In the genomic region with DNA sequence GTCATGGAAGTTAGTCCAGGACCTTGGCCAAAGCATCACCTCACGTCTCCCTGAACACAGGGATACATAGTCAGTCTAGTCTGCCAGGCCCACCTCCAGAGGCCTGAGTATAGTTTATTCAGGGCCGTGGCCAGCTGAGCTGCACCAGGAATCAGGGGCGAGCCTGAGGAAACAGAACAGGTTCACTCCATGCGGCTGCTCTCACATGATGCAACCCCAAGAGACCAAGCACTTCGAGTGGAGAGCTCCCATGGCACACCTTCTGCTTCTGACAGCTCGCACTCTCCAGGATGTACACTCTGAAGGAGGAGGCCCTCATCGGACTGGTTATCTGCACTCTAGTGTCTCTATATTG, we compare ENCODE assay signal across 8 mouse cellular contexts.
DNase-seq lines count a peak whose midpoint lies in the region; ATAC-seq and TF ChIP-seq lines count a peak whose summit lies in the region.

No protein-coding gene starts in this region.

- no peak overlapping the region for H3K4me3 ChIP-seq in kidney, adult 2 months (ENCODE audit: insufficient read depth, low read depth, low read length)
- no peak overlapping the region for H3K4me3 ChIP-seq in heart, embryonic 16.5 days (ENCODE audit: low read length)

- H3K36me3 ChIP-seq in kidney, adult 2 months (ENCODE audit: control insufficient read depth, insufficient read depth, low read length) = no peaks in the 10 kb centered on the region
- peaks cover 2% of the 10 kb centered on the region; the same call in 1 of the 2 replicates for H3K36me3 ChIP-seq in heart, embryonic 16.5 days (ENCODE audit: control insufficient read depth, insufficient read depth)

- H3K27me3 ChIP-seq in kidney, adult 2 months (replicated peaks; ENCODE audit: control insufficient read depth, insufficient read depth, low read length) = no peaks in the 10 kb centered on the region
- no peaks in the 10 kb centered on the region for H3K27me3 ChIP-seq in heart, embryonic 16.5 days (ENCODE audit: control insufficient read depth, insufficient read depth, low read length)

- H3K9ac ChIP-seq in heart, embryonic 16.5 days (ENCODE audit: low read length) = no peak overlapping the region

- H3K27ac ChIP-seq in kidney, adult 2 months (ENCODE audit: insufficient read depth, low read depth, low read length) = peak overlapping the region; percentile 68
- peak overlapping the region; percentile 83 for H3K27ac ChIP-seq in heart, embryonic 16.5 days (ENCODE audit: low read length)

- no peaks in the 10 kb centered on the region for H3K9me3 ChIP-seq in heart, embryonic 16.5 days (replicated peaks; ENCODE audit: control insufficient read depth, low read length)

- no peak for DNase-seq in kidney, adult 2 months
- DNase-seq in kidney, postnatal 36 days = no peak
- peak; percentile 33 for DNase-seq in lung, postnatal 36 days
- DNase-seq in urinary bladder, adult 18-20 months (ENCODE audit: low spot score in 2 of 2) = no peak
- DNase-seq in adrenal gland, postnatal 4 days (ENCODE audit: low spot score in 2 of 2) = no peak
- no peak for DNase-seq in adrenal gland, adult 8-10 months

- 0 out of 2 replicates have a peak, but pooled peaks cover 2% of the 10 kb centered on the region for H3K4me1 ChIP-seq in kidney, adult 2 months (ENCODE audit: control insufficient read depth, insufficient read depth, low read length)
- H3K4me1 ChIP-seq in heart, embryonic 16.5 days (ENCODE audit: control insufficient read depth, insufficient read depth, low read length) = peaks cover 40% of the 10 kb centered on the region

- peak; percentile 12; the same call in 1 of the 2 replicates for ATAC-seq in common myeloid progenitor, adult 5-6 weeks (replicated peaks; ENCODE audit: low read depth, poor library complexity, severe bottlenecking)
- 0 out of 2 replicates have a peak, but pooled peaks have one; percentile 17 for ATAC-seq in heart, embryonic 16.5 days (replicated peaks; ENCODE audit: extremely low read depth, insufficient read depth, low FRiP score)

- TF ChIP-seq CTCF in kidney, adult 2 months (conservative IDR thresholded peaks at IDR 0.05; ENCODE audit: insufficient read depth, insufficient read length, low read depth, low read length) = no peak

- TF ChIP-seq POLR2A in kidney, adult 2 months (IDR thresholded peaks at IDR 0.05; ENCODE audit: low read depth, low read length) = no peak

- no peak overlapping the region for H3K4me2 ChIP-seq in heart, embryonic 16.5 days (ENCODE audit: low read depth, low read length)

- 58% methylated on average over 7 of the region's 7 CpGs for whole genome bisulfite sequencing in kidney, adult 2 months
- 35% methylated on average over 7 of the region's 7 CpGs for WGBS in heart, embryonic 16.5 days
